Mouse (Mus musculus): ENCODE data around the gene Rgs10.

GRCm38 (mm10) chr7:128388968-128389367 lies 29.6 kb downstream of the Rgs10 start:
- no peak for TF ChIP-seq CTCF (IDR thresholded peaks at IDR 0.05; ENCODE audit: low read depth)
- no peak for TF ChIP-seq EP300 (IDR thresholded peaks at IDR 0.05; ENCODE audit: low read depth)

Measured in heart, postnatal 0 days (tissue).